Mouse (Mus musculus) cortical plate, adult 2 months (tissue): ENCODE data around the gene Foxn3. TPM values are rescaled to one million over a fixed set of nuclear protein-coding genes. Genes with fewer than 3 reads are reported as not detected.

ENCODE experiments used
- H3K27ac ChIP-seq: fragments of 200-500 bp; 2 replicates; pipeline ENCODE4 v1.5.1; 2012; ENCODE audit warnings: low read length, control low read depth, inconsistent platforms; ENCODE audit not compliant: insufficient read depth
- H3K4me1 ChIP-seq: fragments of 200-500 bp; 2 replicates; pipeline ENCODE4 v1.6.1; 2011; ENCODE audit warnings: low read length; ENCODE audit not compliant: control insufficient read depth, insufficient read depth
- H3K4me3 ChIP-seq: fragments of 200-500 bp; 2 replicates; pipeline ENCODE4 v1.5.1; 2011; ENCODE audit warnings: mild to moderate bottlenecking, low read length, control low read depth; ENCODE audit not compliant: insufficient read depth
- CTCF ChIP-seq: fragments of 200-500 bp; IDR thresholded peaks from 2 replicates; pipeline ENCODE4 v1.5.1; 2011; ENCODE audit warnings: mild to moderate bottlenecking, control low read depth, low read length; ENCODE audit not compliant: insufficient read depth; ENCODE audit errors: extremely low read depth
- POLR2A ChIP-seq: fragments of 200-500 bp; IDR thresholded peaks from 2 replicates; pipeline ENCODE4 v1.6.1; 2011; ENCODE audit warnings: mild to moderate bottlenecking, low read length, control low read depth; ENCODE audit not compliant: insufficient read depth; ENCODE audit errors: extremely low read depth
- polyA plus RNA-seq: library from polyadenylated mRNA; depleted of rRNA; stranded (reverse); fragments of >200 nt; gene quantifications from 2 replicates; pipeline ENCODE4 v1.2.3, GENCODE M21; 2012

Foxn3 gene
- polyA plus RNA-seq, 1 experiment, result 24.9 TPM

GRCm38 (mm10) chr12:99224863-99225603 is 338.3 kb downstream of the Foxn3 start:
- Histone ChIP-seq H3K4me1 (peaks cover 3% of the 10 kb centered on the region), H3K4me3 (no peak overlapping the region), H3K27ac (no peak overlapping the region)
- no peak for TF ChIP-seq POLR2A
- no peak for TF ChIP-seq CTCF

- Histone ChIP-seq H3K4me1 (peaks cover 1% of the 10 kb centered on the region; the same call in 1 of the 2 replicates), H3K27ac (no peak overlapping the region), H3K4me3 (no peak overlapping the region)
- TF ChIP-seq POLR2A, result no peak
These were observed 342.1 kb downstream of the Foxn3 start for GRCm38 (mm10) chr12:99221087-99221846.

GRCm38 (mm10) chr12:99220333-99220732 is 343.0 kb downstream of the Foxn3 start:
- TF ChIP-seq CTCF (no peak), POLR2A (no peak)
- H3K27ac ChIP-seq, result no peak overlapping the region
- no peak overlapping the region for H3K4me3 ChIP-seq
- peaks cover 6% of the 10 kb centered on the region for H3K4me1 ChIP-seq

GRCm38 (mm10) chr12:99219812-99220211 is 343.6 kb downstream of the Foxn3 start:
- H3K4me3 ChIP-seq, result no peak overlapping the region
- H3K4me1 ChIP-seq, result peaks cover 6% of the 10 kb centered on the region
- no peak overlapping the region for H3K27ac ChIP-seq
- TF ChIP-seq POLR2A, result no peak
- no peak for TF ChIP-seq CTCF

- TF ChIP-seq CTCF, result no peak
- TF ChIP-seq POLR2A, result no peak
- no peak overlapping the region for H3K4me3 ChIP-seq
- peaks cover 7% of the 10 kb centered on the region for H3K4me1 ChIP-seq
- no peak overlapping the region for H3K27ac ChIP-seq
These were observed 346.2 kb downstream of the Foxn3 start for GRCm38 (mm10) chr12:99217145-99217698.

- TF ChIP-seq CTCF (no peak), POLR2A (no peak)
- peaks cover 7% of the 10 kb centered on the region for H3K4me1 ChIP-seq
These were observed 347.0 kb downstream of the Foxn3 start for GRCm38 (mm10) chr12:99216341-99216761.

GRCm38 (mm10) chr12:99215521-99216255 is 347.7 kb downstream of the Foxn3 start:
- Histone ChIP-seq H3K4me3 (no peak overlapping the region), H3K27ac (no peak overlapping the region), H3K4me1 (peaks cover 7% of the 10 kb centered on the region)
- TF ChIP-seq POLR2A, result no peak
- no peak for TF ChIP-seq CTCF

More at GRCm38 (mm10) chr12:99216341-99216761, 347.0 kb downstream of the Foxn3 start:
- Histone ChIP-seq H3K27ac (no peak overlapping the region), H3K4me3 (no peak overlapping the region)

GRCm38 (mm10) chr12:99214098-99214497 is 349.3 kb downstream of the Foxn3 start:
- no peak for TF ChIP-seq POLR2A
- H3K4me3 ChIP-seq, result no peak overlapping the region
- H3K4me1 ChIP-seq, result peaks cover 6% of the 10 kb centered on the region
- H3K27ac ChIP-seq, result no peak overlapping the region

GRCm38 (mm10) chr12:99213218-99213617 is 350.2 kb downstream of the Foxn3 start:
- H3K27ac ChIP-seq, result no peak overlapping the region
- peaks cover 6% of the 10 kb centered on the region for H3K4me1 ChIP-seq
- no peak overlapping the region for H3K4me3 ChIP-seq
- TF ChIP-seq POLR2A, result no peak
- no peak for TF ChIP-seq CTCF
